Mouse (Mus musculus) stomach, embryonic 14.5 days (tissue): Measurements from ENCODE around the gene Mob1b. TPM values are rescaled to one million over a fixed set of nuclear protein-coding genes. Genes with fewer than 3 reads are reported as not detected.

Source experiments
- ATAC-seq: fragments of 200-750 bp; cut with Nextera tagmentation; 2 replicates; pipeline ENCODE4 v1.8.0; 2017; ENCODE audit warnings: low read depth, moderate TSS enrichment; ENCODE audit not compliant: insufficient number of reproducible peaks, insufficient read depth, low FRiP score
- H3K27ac ChIP-seq: fragments of 300-500 bp; sonication (generic); 2 replicates; pipeline ENCODE4 v1.5.1; 2014; ENCODE audit warnings: mild to moderate bottlenecking, low read length, moderate library complexity, mixed read lengths
- H3K27me3 ChIP-seq: fragments of 300-500 bp; sonication (generic); 2 replicates; pipeline ENCODE4 v1.6.1; 2014; ENCODE audit warnings: low read length, control low read depth, mixed read lengths; ENCODE audit not compliant: control insufficient read depth, insufficient read depth
- H3K36me3 ChIP-seq: fragments of 300-500 bp; sonication (generic); 2 replicates; pipeline ENCODE4 v1.6.1; 2014; ENCODE audit warnings: mild to moderate bottlenecking, control low read depth, low read length, moderate library complexity, mixed read lengths; ENCODE audit not compliant: control insufficient read depth, insufficient read depth
- H3K4me1 ChIP-seq: fragments of 300-500 bp; sonication (generic); 2 replicates; pipeline ENCODE4 v1.6.1; 2014; ENCODE audit warnings: low read length, control low read depth, mixed read lengths; ENCODE audit not compliant: control insufficient read depth, insufficient read depth
- H3K4me2 ChIP-seq: fragments of 300-500 bp; sonication (generic); replicated peaks from 2 replicates; pipeline ENCODE4 v1.6.1; 2014; ENCODE audit warnings: low read depth, low read length, control low read depth
- H3K4me3 ChIP-seq: fragments of 300-500 bp; sonication (generic); 2 replicates; pipeline ENCODE4 v1.5.1; 2014; ENCODE audit warnings: low read depth, low read length, control low read depth
- H3K9ac ChIP-seq: fragments of 300-500 bp; sonication (generic); replicated peaks from 2 replicates; pipeline ENCODE4 v1.6.1; 2014; ENCODE audit warnings: low read depth, mild to moderate bottlenecking, control low read depth, low read length, moderate library complexity, mixed read lengths
- H3K9me3 ChIP-seq: fragments of 300-500 bp; sonication (generic); 2 replicates; pipeline ENCODE4 v1.6.1; 2016; ENCODE audit warnings: low read depth, low read length, control low read depth; ENCODE audit not compliant: control insufficient read depth
- WGBS: fragments of 180-500 bp; shearing (Covaris S2); extraction: QIAGEN DNeasy Blood & Tissue Kit; methylation state at CpG from one replicate; pipeline ENCODE4 v1.1.7; 2014; 5-methylcytosine and 5-hydroxymethylcytosine counted together
- polyA plus RNA-seq: library from polyadenylated mRNA; unstranded; fragments of >200 nt; fragmentation: Nextera tagmentation; extraction: Ambion mirVana; gene quantifications from 2 replicates; pipeline ENCODE4 v1.2.1, GENCODE M21; 2014

The Mob1b gene
- polyA plus RNA-seq, 1 experiment from 2014 or later, result 19.0 TPM

GRCm38 (mm10) chr5:88797121-88797520, 76.5 kb downstream of the Mob1b start:
- 58% methylated on average over 6 of the region's 6 CpGs for WGBS
- no peaks in the 10 kb centered on the region for H3K36me3 ChIP-seq
- no peaks in the 10 kb centered on the region for H3K4me1 ChIP-seq
- H3K4me2 ChIP-seq, result no peak overlapping the region
- H3K27ac ChIP-seq, result no peak overlapping the region
- no peaks in the 10 kb centered on the region for H3K9me3 ChIP-seq
- ATAC-seq, result no peak
- no peaks in the 10 kb centered on the region for H3K27me3 ChIP-seq
- no peak overlapping the region for H3K4me3 ChIP-seq
- no peak overlapping the region for H3K9ac ChIP-seq

GRCm38 (mm10) chr5:88805616-88806015, 85.0 kb downstream of the Mob1b start:
- H3K4me1 ChIP-seq, result no peaks in the 10 kb centered on the region
- no peaks in the 10 kb centered on the region for H3K9me3 ChIP-seq
- no peak overlapping the region for H3K4me2 ChIP-seq
- no peak overlapping the region for H3K9ac ChIP-seq
- no peaks in the 10 kb centered on the region for H3K27me3 ChIP-seq
- 78% methylated on average over 4 of the region's 4 CpGs for WGBS
- no peak for ATAC-seq
- H3K27ac ChIP-seq, result no peak overlapping the region
- no peak overlapping the region for H3K4me3 ChIP-seq
- H3K36me3 ChIP-seq, result no peaks in the 10 kb centered on the region

GRCm38 (mm10) chr5:88806278-88806677, 85.6 kb downstream of the Mob1b start:
- no peaks in the 10 kb centered on the region for H3K4me1 ChIP-seq
- H3K4me2 ChIP-seq, result no peak overlapping the region
- H3K27me3 ChIP-seq, result no peaks in the 10 kb centered on the region
- no peaks in the 10 kb centered on the region for H3K9me3 ChIP-seq
- no peak for ATAC-seq
- H3K36me3 ChIP-seq, result no peaks in the 10 kb centered on the region
- H3K4me3 ChIP-seq, result no peak overlapping the region
- H3K27ac ChIP-seq, result no peak overlapping the region
- no peak overlapping the region for H3K9ac ChIP-seq
- WGBS, result 19% methylated on average over 5 of the region's 5 CpGs

GRCm38 (mm10) chr5:88807342-88807741, 86.7 kb downstream of the Mob1b start:
- 33% methylated on average over 9 of the region's 9 CpGs for WGBS
- Histone ChIP-seq H3K27ac (no peak overlapping the region), H3K4me3 (no peak overlapping the region), H3K4me1 (no peaks in the 10 kb centered on the region), H3K9me3 (no peaks in the 10 kb centered on the region), H3K9ac (no peak overlapping the region), H3K36me3 (no peaks in the 10 kb centered on the region), H3K27me3 (no peaks in the 10 kb centered on the region), H3K4me2 (no peak overlapping the region)
- ATAC-seq, result no peak

GRCm38 (mm10) chr5:88813188-88813587, 92.5 kb downstream of the Mob1b start:
- Histone ChIP-seq H3K27ac (no peak overlapping the region), H3K27me3 (no peaks in the 10 kb centered on the region), H3K9me3 (no peaks in the 10 kb centered on the region), H3K36me3 (no peaks in the 10 kb centered on the region), H3K9ac (no peak overlapping the region), H3K4me3 (no peak overlapping the region), H3K4me1 (no peaks in the 10 kb centered on the region), H3K4me2 (no peak overlapping the region)
- WGBS, result 85% methylated on average over 2 of the region's 2 CpGs
- ATAC-seq, result no peak

Other genes with a start within 250 kb of the Mob1b start
- not detected in 2 replicates for gene Enam, start 232.9 kb upstream of the Mob1b start, polyA plus RNA-seq
- gene Jchain, start 193.0 kb upstream of the Mob1b start, polyA plus RNA-seq, result not detected in 2 replicates
- gene Utp3, start 166.4 kb upstream of the Mob1b start, polyA plus RNA-seq, result 61.9 and 62.1 TPM in 2 replicates
- gene Rufy3, start 155.8 kb upstream of the Mob1b start, polyA plus RNA-seq, result 24.7 and 25.1 TPM in 2 replicates
- gene Grsf1, start 44.7 kb upstream of the Mob1b start, polyA plus RNA-seq, result 52.7 and 65.1 TPM in 2 replicates
- 47.4 and 48.9 TPM in 2 replicates for gene Dck, start 44.1 kb downstream of the Mob1b start, polyA plus RNA-seq
- gene Slc4a4, start 166.0 kb downstream of the Mob1b start, polyA plus RNA-seq, result 4.4 and 5.1 TPM in 2 replicates